Mouse (Mus musculus): Measurements from ENCODE around the gene Mosmo. TPM values are rescaled to one million over a fixed set of nuclear protein-coding genes. Genes with fewer than 3 reads are reported as not detected.
"Not testable (repeated sequence)": the region's sequence is repeated elsewhere in the genome, so short reads cannot be mapped to it uniquely, and the experiment has no call there.

The Mosmo gene
- polyA plus RNA-seq, 1 experiment = 17.9 TPM

GRCm38 (mm10) chr7:120695196-120695595, 17.8 kb downstream of the Mosmo start:
- DNase-seq = no peak
- H3K4me3 ChIP-seq (replicated peaks; ENCODE audit: extremely low read depth, low read depth, low read length) = no peak overlapping the region
- H3K4me1 ChIP-seq (ENCODE audit: control insufficient read depth, insufficient read depth, low read length) = peaks cover 3% of the 10 kb centered on the region; the same call in 1 of the 2 replicates
- TF ChIP-seq POLR2A (IDR thresholded peaks at IDR 0.05; ENCODE audit: borderline replicate concordance, extremely low read depth, low read depth, low read length) (no peak), CTCF (IDR thresholded peaks at IDR 0.05; ENCODE audit: insufficient read depth, low read length) (no peak)
- WGBS = 48% methylated on average over 6 of the region's 6 CpGs

GRCm38 (mm10) chr7:120695641-120696040, 18.2 kb downstream of the Mosmo start:
- H3K4me1 ChIP-seq (ENCODE audit: control insufficient read depth, insufficient read depth, low read length) = peaks cover 3% of the 10 kb centered on the region; the same call in 1 of the 2 replicates
- WGBS = 95% methylated on average over 1 of the region's 1 CpGs
- no peak for DNase-seq
- no peak overlapping the region for H3K4me3 ChIP-seq (replicated peaks; ENCODE audit: extremely low read depth, low read depth, low read length)
- TF ChIP-seq CTCF (IDR thresholded peaks at IDR 0.05; ENCODE audit: insufficient read depth, low read length) (no peak), POLR2A (IDR thresholded peaks at IDR 0.05; ENCODE audit: borderline replicate concordance, extremely low read depth, low read depth, low read length) (no peak)

DNA sequence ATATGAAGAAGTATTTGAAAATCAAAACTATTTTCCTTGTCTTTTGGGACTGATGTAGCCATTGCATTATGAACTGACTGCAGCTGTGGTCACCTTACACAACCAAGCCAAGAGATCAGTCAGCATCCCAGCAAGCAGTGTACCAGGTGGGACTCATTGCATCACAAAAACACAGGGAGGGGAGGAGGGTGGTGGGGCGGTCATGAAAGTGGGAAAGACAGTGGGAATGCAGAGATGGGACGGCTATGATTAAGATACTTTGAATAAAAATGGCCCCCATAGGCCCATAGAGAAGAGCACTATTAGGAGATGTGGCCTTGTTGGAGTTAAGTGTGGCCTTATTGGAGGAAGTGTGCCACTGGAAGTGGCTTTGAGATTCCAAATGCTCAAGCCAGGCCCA, 18.9 kb downstream of the Mosmo start:
- no peak overlapping the region for H3K4me3 ChIP-seq (replicated peaks; ENCODE audit: extremely low read depth, low read depth, low read length)
- 96% methylated on average over 2 of the region's 2 CpGs for WGBS
- TF ChIP-seq CTCF (IDR thresholded peaks at IDR 0.05; ENCODE audit: insufficient read depth, low read length) (no peak), POLR2A (IDR thresholded peaks at IDR 0.05; ENCODE audit: borderline replicate concordance, extremely low read depth, low read depth, low read length) (no peak)
- peaks cover 3% of the 10 kb centered on the region; the same call in 1 of the 2 replicates for H3K4me1 ChIP-seq (ENCODE audit: control insufficient read depth, insufficient read depth, low read length)
- DNase-seq = no peak

GRCm38 (mm10) chr7:120699586-120699985, 22.2 kb downstream of the Mosmo start:
- no peaks in the 10 kb centered on the region; the same call in none of the 2 replicates for H3K4me1 ChIP-seq (ENCODE audit: control insufficient read depth, insufficient read depth, low read length)

GRCm38 (mm10) chr7:120703888-120704287, 26.5 kb downstream of the Mosmo start:
- H3K4me1 ChIP-seq (ENCODE audit: control insufficient read depth, insufficient read depth, low read length) = peaks cover 3% of the 10 kb centered on the region
- TF ChIP-seq CTCF (IDR thresholded peaks at IDR 0.05; ENCODE audit: insufficient read depth, low read length) (no peak), POLR2A (IDR thresholded peaks at IDR 0.05; ENCODE audit: borderline replicate concordance, extremely low read depth, low read depth, low read length) (no peak)
- H3K4me3 ChIP-seq (replicated peaks; ENCODE audit: extremely low read depth, low read depth, low read length) = no peak overlapping the region
- 46% methylated on average over 3 of the region's 3 CpGs for WGBS
- DNase-seq = no peak

More at GRCm38 (mm10) chr7:120699586-120699985, 22.2 kb downstream of the Mosmo start:
- no peak for TF ChIP-seq CTCF (IDR thresholded peaks at IDR 0.05; ENCODE audit: insufficient read depth, low read length)
- no peak for TF ChIP-seq POLR2A (IDR thresholded peaks at IDR 0.05; ENCODE audit: borderline replicate concordance, extremely low read depth, low read depth, low read length)
- H3K4me3 ChIP-seq (replicated peaks; ENCODE audit: extremely low read depth, low read depth, low read length) = no peak overlapping the region
- no peak for DNase-seq
- 84% methylated on average over 6 of the region's 6 CpGs for WGBS

- 84% methylated on average over 2 of the region's 2 CpGs for WGBS
- TF ChIP-seq CTCF (IDR thresholded peaks at IDR 0.05; ENCODE audit: insufficient read depth, low read length) (no peak), POLR2A (IDR thresholded peaks at IDR 0.05; ENCODE audit: borderline replicate concordance, extremely low read depth, low read depth, low read length) (no peak)
- H3K4me1 ChIP-seq (ENCODE audit: control insufficient read depth, insufficient read depth, low read length) = no peaks in the 10 kb centered on the region
- H3K4me3 ChIP-seq (replicated peaks; ENCODE audit: extremely low read depth, low read depth, low read length) = no peak overlapping the region
- no peak for DNase-seq
Measured at GRCm38 (mm10) chr7:120712071-120712470, 34.7 kb downstream of the Mosmo start.

- Histone ChIP-seq H3K4me1 (ENCODE audit: control insufficient read depth, insufficient read depth, low read length) (no peaks in the 10 kb centered on the region), H3K4me3 (replicated peaks; ENCODE audit: extremely low read depth, low read depth, low read length) (no peak overlapping the region)
- DNase-seq = no peak
- 74% methylated on average over 2 of the region's 2 CpGs for WGBS
- TF ChIP-seq CTCF (IDR thresholded peaks at IDR 0.05; ENCODE audit: insufficient read depth, low read length) (no peak), POLR2A (IDR thresholded peaks at IDR 0.05; ENCODE audit: borderline replicate concordance, extremely low read depth, low read depth, low read length) (no peak)
Measured at GRCm38 (mm10) chr7:120713225-120713624, 35.8 kb downstream of the Mosmo start.

DNA sequence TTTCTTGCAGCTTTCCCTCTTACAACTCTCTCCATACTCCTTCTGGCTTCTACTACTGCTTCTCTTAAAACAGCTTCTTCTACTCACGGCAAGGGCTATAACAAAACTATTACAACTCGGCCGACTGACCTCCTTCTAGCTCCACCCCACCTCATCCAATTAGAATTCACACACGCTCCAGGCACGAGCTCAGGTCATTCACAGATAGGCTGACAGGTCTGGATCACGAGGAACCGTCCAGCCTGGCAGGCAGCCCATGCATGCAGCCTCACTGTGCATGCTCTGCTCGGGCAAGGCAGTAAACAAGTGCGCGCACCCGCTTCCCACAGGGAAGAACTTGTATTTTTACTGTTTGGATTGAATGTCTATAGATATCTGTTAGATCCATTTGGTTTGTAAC, 36.5 kb downstream of the Mosmo start:
- DNase-seq; H3K4me3 ChIP-seq (replicated peaks; ENCODE audit: extremely low read depth, low read depth, low read length); H3K4me1 ChIP-seq (ENCODE audit: control insufficient read depth, insufficient read depth, low read length): not testable (repeated sequence)
- 80% methylated on average over 11 of the region's 11 CpGs for WGBS

GRCm38 (mm10) chr7:120717261-120717660, 39.8 kb downstream of the Mosmo start:
- DNase-seq = no peak
- Histone ChIP-seq H3K4me3 (replicated peaks; ENCODE audit: extremely low read depth, low read depth, low read length) (no peak overlapping the region), H3K4me1 (ENCODE audit: control insufficient read depth, insufficient read depth, low read length) (no peaks in the 10 kb centered on the region)
- 57% methylated on average over 2 of the region's 2 CpGs for WGBS
- no peak for TF ChIP-seq POLR2A (IDR thresholded peaks at IDR 0.05; ENCODE audit: borderline replicate concordance, extremely low read depth, low read depth, low read length)
- TF ChIP-seq CTCF (IDR thresholded peaks at IDR 0.05; ENCODE audit: insufficient read depth, low read length) = no peak

DNA sequence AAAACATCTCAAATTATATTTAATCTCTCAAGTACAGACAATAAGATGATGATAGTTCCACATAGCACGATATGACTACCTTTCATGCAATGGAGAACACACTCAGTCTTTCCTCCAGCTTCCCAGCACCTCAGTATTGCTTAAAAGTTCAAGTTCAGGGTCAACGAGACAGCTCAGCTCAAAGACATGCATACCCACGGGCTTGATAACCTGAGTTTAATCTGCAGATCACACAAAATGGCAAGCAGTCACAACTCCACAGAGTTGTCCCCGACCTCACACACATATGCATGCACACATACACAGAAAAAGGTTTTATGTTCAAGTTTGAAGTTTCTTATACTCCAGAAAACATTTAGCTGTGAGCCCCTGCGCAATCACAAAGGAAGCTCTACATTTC, 43.6 kb downstream of the Mosmo start:
- WGBS = 83% methylated on average over 5 of the region's 5 CpGs

More for the DNA sequence above, 43.6 kb downstream of the Mosmo start:
- TF ChIP-seq CTCF (IDR thresholded peaks at IDR 0.05; ENCODE audit: insufficient read depth, low read length) (no peak), POLR2A (IDR thresholded peaks at IDR 0.05; ENCODE audit: borderline replicate concordance, extremely low read depth, low read depth, low read length) (no peak)
- DNase-seq = no peak
- Histone ChIP-seq H3K4me1 (ENCODE audit: control insufficient read depth, insufficient read depth, low read length) (no peaks in the 10 kb centered on the region), H3K4me3 (replicated peaks; ENCODE audit: extremely low read depth, low read depth, low read length) (no peak overlapping the region)

Data from lung, adult 2 months (tissue).